Mouse (Mus musculus) lung, embryonic 15.5 days (tissue): ENCODE data around the gene Fgd6. TPM values are rescaled to one million over a fixed set of nuclear protein-coding genes. Genes with fewer than 3 reads are reported as not detected.

Experiments
- ATAC-seq: fragments of 200-750 bp; cut with Nextera tagmentation; 2 replicates; pipeline ENCODE4 v1.8.0; 2017; ENCODE audit warnings: moderate number of reproducible peaks, borderline replicate concordance; ENCODE audit not compliant: low FRiP score, low TSS enrichment; ENCODE audit errors: extremely low read depth
- H3K27ac ChIP-seq: fragments of 300-500 bp; sonication (generic); 2 replicates; pipeline ENCODE4 v1.5.1; 2015; ENCODE audit warnings: moderate library complexity, mild to moderate bottlenecking, inconsistent platforms
- H3K27me3 ChIP-seq: fragments of 300-500 bp; sonication (generic); 2 replicates; pipeline ENCODE4 v1.6.1; 2015; ENCODE audit warnings: inconsistent platforms
- H3K36me3 ChIP-seq: fragments of 300-500 bp; sonication (generic); 2 replicates; pipeline ENCODE4 v1.6.1; 2015; ENCODE audit warnings: inconsistent platforms
- H3K4me1 ChIP-seq: fragments of 300-500 bp; sonication (generic); 2 replicates; pipeline ENCODE4 v1.6.1; 2015; ENCODE audit warnings: inconsistent platforms
- H3K4me2 ChIP-seq: fragments of 300-500 bp; sonication (generic); 2 replicates; pipeline ENCODE4 v1.6.1; 2015; ENCODE audit warnings: inconsistent platforms, mild to moderate bottlenecking, moderate library complexity
- H3K4me3 ChIP-seq: fragments of 300-500 bp; sonication (generic); 2 replicates; pipeline ENCODE4 v1.5.1; 2015; ENCODE audit warnings: mild to moderate bottlenecking, inconsistent platforms
- H3K9ac ChIP-seq: fragments of 300-500 bp; sonication (generic); 2 replicates; pipeline ENCODE4 v1.6.1; 2015; ENCODE audit warnings: inconsistent platforms
- H3K9me3 ChIP-seq: fragments of 300-500 bp; sonication (generic); 2 replicates; pipeline ENCODE4 v1.6.1; 2016; ENCODE audit warnings: inconsistent platforms
- WGBS: fragments of 180-500 bp; shearing (Covaris S2); methylation state at CpG from one replicate; pipeline ENCODE4 v1.1.7; 2015; 5-methylcytosine and 5-hydroxymethylcytosine counted together
- polyA plus RNA-seq: library from polyadenylated mRNA; unstranded; fragments of >200 nt; fragmentation: Nextera tagmentation; extraction: Ambion mirVana; gene quantifications from 2 replicates; pipeline ENCODE4 v1.2.1, GENCODE M21; 2015

Gene Fgd6
- polyA plus RNA-seq, 1 experiment from 2014 or later, result 3.2 TPM

DNA sequence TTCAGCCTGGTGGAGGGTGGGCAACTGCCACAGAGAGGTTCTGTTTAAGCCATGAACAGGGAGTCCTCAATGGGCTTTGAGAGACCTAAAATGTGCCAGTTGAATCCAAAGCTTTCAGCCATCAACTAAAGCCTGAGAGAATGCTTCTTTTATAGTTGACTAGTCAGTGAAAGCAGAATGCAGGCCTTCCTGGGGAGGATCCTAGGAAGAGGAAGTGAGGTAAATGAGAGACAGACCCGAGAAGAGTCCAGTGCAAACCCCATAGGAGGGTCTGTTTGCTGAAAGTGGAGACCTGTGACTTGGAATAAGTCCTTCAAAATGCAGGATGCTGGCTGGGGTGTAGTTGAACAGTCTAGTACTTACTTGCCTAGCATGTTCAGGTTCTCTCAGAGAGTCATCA, 11.2 kb downstream of the Fgd6 start:
- 46% methylated on average over 1 of the region's 1 CpGs for WGBS
- no peaks in the 10 kb centered on the region for H3K9me3 ChIP-seq
- H3K36me3 ChIP-seq, result peaks cover 12% of the 10 kb centered on the region
- no peak overlapping the region for H3K9ac ChIP-seq
- H3K27ac ChIP-seq, result no peak overlapping the region
- H3K4me3 ChIP-seq, result no peak overlapping the region
- H3K4me1 ChIP-seq, result peaks cover 24% of the 10 kb centered on the region
- ATAC-seq, result no peak
- H3K4me2 ChIP-seq, result no peak overlapping the region
- no peaks in the 10 kb centered on the region for H3K27me3 ChIP-seq

DNA sequence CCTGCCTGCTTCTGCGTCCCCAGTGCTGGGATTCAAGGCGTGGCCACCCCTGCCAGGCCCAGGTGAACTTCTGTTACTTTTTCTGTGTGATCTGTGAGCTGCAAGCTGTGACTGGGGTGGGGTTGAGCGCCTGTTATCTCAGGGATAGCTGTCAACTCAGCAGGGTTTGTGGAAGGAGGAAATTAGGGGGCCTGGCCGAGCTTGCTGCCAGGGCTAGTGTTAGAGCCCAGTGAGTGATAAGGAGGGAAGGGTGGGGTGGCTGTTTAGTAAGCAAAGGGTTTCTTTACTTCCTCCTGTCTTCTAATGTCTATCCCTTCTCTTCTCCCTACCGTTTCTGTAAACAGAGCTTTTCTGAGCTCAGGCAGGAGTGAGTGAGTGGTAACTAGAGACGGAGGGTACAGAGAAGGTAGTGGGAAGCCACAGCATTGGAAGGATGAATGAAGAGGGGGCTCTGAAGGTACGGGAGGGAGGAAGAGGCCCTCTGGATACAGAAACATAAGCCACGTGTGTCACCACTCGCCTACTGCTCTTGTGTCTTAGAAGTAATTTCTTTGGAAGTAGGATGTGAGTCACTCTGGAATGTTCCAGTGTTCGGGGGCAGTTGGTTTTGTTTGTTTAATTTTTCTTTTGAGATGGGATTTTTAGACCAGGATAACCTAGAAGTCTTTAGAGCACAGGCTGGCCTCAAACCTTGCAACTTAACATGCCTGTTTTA, 12.2 kb downstream of the Fgd6 start:
- H3K36me3 ChIP-seq, result peaks cover 12% of the 10 kb centered on the region
- H3K9me3 ChIP-seq, result no peaks in the 10 kb centered on the region
- H3K4me3 ChIP-seq, result no peak overlapping the region
- H3K27me3 ChIP-seq, result no peaks in the 10 kb centered on the region
- peak overlapping the region; percentile 30 for H3K27ac ChIP-seq
- no peak overlapping the region for H3K9ac ChIP-seq
- H3K4me1 ChIP-seq, result peaks cover 24% of the 10 kb centered on the region
- H3K4me2 ChIP-seq, result no peak overlapping the region
- WGBS, result 33% methylated on average over 10 of the region's 10 CpGs
- ATAC-seq, result no peak

DNA sequence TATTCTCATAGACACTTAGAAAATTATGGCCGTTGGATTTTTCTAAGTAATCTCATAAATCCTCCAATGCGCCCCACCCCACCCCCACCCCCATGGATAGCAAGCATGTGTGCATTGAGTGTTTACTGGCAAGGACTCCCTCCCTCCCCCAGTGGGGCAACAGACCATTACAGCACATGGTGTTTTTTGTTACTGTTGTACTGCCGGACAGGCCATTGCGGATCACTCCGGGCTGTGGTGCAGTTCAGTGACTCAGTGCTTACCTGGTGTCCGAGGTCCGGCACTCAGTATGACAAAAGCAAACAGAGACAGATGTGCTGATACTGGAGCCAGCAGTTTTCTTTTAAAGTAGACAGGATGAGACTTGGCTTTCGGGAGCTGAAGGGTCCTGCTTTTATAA, 13.3 kb downstream of the Fgd6 start:
- Histone ChIP-seq H3K9ac (no peak overlapping the region), H3K9me3 (no peaks in the 10 kb centered on the region), H3K4me1 (peaks cover 33% of the 10 kb centered on the region), H3K36me3 (peaks cover 7% of the 10 kb centered on the region), H3K4me3 (no peak overlapping the region), H3K27ac (no peak overlapping the region), H3K4me2 (no peak overlapping the region), H3K27me3 (no peaks in the 10 kb centered on the region)
- WGBS, result 50% methylated on average over 8 of the region's 8 CpGs
- no peak for ATAC-seq

DNA sequence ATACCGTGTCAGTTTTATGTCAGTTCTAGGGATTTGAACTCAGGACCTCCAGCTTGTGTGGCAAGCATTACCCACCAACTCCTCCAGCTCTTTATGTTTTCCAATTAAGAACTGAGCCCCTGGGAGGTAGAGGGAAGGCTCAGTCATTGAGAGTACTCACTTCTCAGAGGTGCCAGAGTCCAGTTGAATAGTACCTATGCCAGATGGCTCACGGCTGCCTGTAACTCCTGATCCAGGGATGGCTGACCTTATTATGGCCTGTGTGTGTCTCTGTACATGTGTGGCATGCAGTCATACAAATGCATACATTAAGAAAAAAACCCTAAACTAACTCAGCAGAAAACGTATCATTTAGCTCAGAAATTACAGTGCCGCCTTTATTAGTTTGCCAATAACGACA, 14.9 kb downstream of the Fgd6 start:
- Histone ChIP-seq H3K36me3 (0 out of 2 replicates have a peak, but pooled peaks cover under 1% of the 10 kb centered on the region), H3K4me1 (peaks cover 33% of the 10 kb centered on the region), H3K27me3 (no peaks in the 10 kb centered on the region), H3K9ac (no peak overlapping the region), H3K9me3 (no peaks in the 10 kb centered on the region), H3K27ac (no peak overlapping the region), H3K4me2 (no peak overlapping the region), H3K4me3 (no peak overlapping the region)
- WGBS, result 92% methylated on average over 5 of the region's 5 CpGs
- no peak for ATAC-seq

DNA sequence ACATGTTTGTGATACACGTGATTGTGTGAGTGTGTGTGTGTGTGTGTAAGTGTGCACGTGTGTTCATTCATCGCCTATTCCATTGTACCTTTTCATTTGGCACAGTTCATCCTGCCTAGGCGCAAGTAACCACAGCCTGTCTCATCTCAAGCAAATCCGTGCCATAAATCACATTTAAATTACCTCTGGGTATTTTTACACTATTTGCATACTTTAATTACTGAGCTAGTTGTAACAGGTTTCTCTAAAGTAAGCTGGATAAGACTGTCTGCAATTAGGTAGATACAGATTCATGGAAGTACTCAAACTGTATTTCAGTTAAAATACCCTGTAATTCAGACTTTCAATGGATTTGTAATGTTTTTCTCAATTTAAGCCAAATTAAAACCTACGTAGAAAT, 20.7 kb downstream of the Fgd6 start:
- H3K9me3 ChIP-seq, result no peaks in the 10 kb centered on the region
- 88% methylated on average over 6 of the region's 6 CpGs for WGBS
- H3K27ac ChIP-seq, result no peak overlapping the region
- H3K4me1 ChIP-seq, result peaks cover 14% of the 10 kb centered on the region; the same call in 1 of the 2 replicates
- H3K9ac ChIP-seq, result no peak overlapping the region
- no peak overlapping the region for H3K4me3 ChIP-seq
- no peaks in the 10 kb centered on the region for H3K36me3 ChIP-seq
- ATAC-seq, result no peak
- no peaks in the 10 kb centered on the region for H3K27me3 ChIP-seq
- H3K4me2 ChIP-seq, result no peak overlapping the region

DNA sequence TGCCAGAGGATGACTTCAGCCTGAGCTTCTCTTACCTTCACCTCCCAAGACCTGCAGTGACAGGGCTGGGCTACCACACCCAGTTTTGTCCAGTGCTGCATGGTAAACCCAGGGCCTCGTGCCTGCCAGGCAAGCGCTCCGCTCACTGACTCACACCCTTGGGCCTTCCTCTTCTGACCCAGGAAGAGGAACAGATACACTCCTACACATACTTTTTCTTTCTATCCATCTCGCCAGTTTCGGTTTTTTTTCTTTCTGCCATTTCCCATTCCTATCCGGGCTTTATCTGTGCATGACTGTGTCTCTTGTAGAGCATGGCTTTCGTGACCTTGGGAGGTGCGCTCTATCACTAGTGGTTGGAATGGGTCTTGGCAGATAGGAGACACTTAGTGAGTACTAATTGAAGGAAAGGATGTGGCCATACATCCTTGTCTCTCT, 23.8 kb downstream of the Fgd6 start:
- H3K4me1 ChIP-seq, result 0 out of 2 replicates have a peak, but pooled peaks cover 5% of the 10 kb centered on the region
- H3K9ac ChIP-seq, result no peak overlapping the region
- ATAC-seq, result no peak
- 84% methylated on average over 8 of the region's 8 CpGs for whole genome bisulfite sequencing
- H3K4me2 ChIP-seq, result no peak overlapping the region
- H3K4me3 ChIP-seq, result no peak overlapping the region
- H3K27ac ChIP-seq, result no peak overlapping the region
- no peaks in the 10 kb centered on the region for H3K27me3 ChIP-seq
- H3K36me3 ChIP-seq, result no peaks in the 10 kb centered on the region
- no peaks in the 10 kb centered on the region for H3K9me3 ChIP-seq

DNA sequence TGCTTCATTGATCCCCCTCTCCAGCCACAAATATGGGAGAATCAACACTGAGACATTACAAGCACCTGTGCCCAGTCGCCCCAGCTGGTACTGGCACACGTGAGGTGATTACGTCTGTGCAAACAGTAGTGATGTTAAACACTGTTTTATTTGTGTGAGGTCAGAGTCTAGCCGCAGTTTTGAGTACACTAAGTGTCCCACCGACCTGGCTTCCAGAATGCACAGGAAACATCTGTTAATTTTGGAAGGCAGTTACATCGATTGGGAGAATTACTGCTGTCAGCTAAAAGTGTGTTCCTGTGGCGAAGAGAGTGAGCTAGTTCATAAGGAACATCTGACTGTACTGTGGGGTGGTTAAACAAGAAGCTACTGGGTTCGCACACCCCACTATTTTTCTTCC, 24.4 kb downstream of the Fgd6 start:
- Histone ChIP-seq H3K4me1 (0 out of 2 replicates have a peak, but pooled peaks cover 5% of the 10 kb centered on the region), H3K9me3 (no peaks in the 10 kb centered on the region), H3K4me3 (no peak overlapping the region), H3K27ac (no peak overlapping the region), H3K9ac (no peak overlapping the region), H3K36me3 (no peaks in the 10 kb centered on the region), H3K4me2 (no peak overlapping the region), H3K27me3 (no peaks in the 10 kb centered on the region)
- ATAC-seq, result no peak
- 51% methylated on average over 8 of the region's 8 CpGs for WGBS

DNA sequence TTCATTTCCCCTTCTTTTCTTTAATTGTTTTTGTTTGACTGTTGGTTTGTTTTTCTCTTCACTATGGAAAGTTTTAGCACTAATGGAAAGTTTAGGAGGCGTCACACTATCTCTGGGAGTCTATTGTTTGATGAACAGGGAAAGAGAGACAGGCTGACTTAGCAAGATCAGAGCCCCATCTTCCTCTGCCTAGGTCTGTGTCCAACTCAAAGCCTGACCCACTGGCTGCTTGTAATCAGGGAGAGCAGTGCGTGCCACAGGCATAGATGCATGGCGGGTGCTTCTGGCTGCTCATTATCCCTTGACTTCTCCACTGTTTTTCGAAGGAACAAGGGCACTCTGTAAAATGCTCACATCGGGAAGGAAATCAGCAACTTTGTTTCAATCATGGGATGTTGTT, 26.6 kb downstream of the Fgd6 start:
- Histone ChIP-seq H3K4me1 (0 out of 2 replicates have a peak, but pooled peaks cover 5% of the 10 kb centered on the region), H3K36me3 (no peaks in the 10 kb centered on the region), H3K27ac (no peak overlapping the region), H3K9me3 (no peaks in the 10 kb centered on the region), H3K4me2 (no peak overlapping the region), H3K4me3 (no peak overlapping the region), H3K27me3 (no peaks in the 10 kb centered on the region), H3K9ac (no peak overlapping the region)
- WGBS, result 73% methylated on average over 5 of the region's 5 CpGs
- ATAC-seq, result no peak

DNA sequence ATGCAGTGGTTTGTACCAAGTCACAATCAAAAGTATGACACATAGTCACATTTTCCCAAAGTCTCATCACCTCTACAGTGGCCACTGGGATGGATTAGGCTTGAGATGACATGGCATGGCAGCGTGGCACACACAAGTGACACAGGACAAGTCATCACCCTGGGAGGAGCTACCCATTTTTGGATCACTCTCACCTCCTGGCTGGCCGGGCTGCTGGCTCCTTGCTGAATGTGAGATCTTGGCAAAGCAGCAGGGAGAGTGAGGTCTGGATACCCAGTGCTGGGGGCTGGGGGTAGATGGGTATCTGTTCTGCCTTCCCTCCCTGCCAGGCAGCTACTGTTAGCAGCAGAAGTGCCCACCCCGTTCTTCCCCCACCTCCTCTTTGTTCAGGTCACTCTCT, 31.1 kb downstream of the Fgd6 start:
- Histone ChIP-seq H3K27ac (no peak overlapping the region), H3K4me1 (peaks cover under 1% of the 10 kb centered on the region; the same call in 1 of the 2 replicates), H3K27me3 (no peaks in the 10 kb centered on the region), H3K9ac (no peak overlapping the region), H3K9me3 (no peaks in the 10 kb centered on the region), H3K4me3 (no peak overlapping the region), H3K36me3 (no peaks in the 10 kb centered on the region), H3K4me2 (no peak overlapping the region)
- no peak for ATAC-seq
- WGBS, result 54% methylated on average over 3 of the region's 3 CpGs

DNA sequence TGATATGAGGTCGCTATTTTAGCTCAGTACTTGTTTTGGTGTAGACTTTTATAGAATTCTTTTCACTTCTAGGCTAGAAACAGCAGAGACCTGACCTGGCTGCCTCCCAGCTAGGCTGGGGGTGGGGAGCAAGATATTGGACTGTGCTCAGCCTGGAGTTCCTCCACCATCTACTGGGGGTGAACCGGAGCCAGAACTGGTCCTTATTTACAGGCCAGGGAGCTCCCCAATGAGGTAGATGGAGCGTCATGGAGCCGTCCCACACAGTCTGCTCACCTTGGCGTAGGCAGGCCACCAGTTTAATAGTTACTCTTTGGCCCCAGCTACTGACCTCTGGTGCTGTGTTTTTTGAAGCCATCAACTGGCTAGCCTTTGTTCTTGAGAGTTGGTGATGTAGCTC, 32.9 kb downstream of the Fgd6 start:
- no peaks in the 10 kb centered on the region for H3K27me3 ChIP-seq
- no peak for ATAC-seq
- H3K4me1 ChIP-seq, result peaks cover 13% of the 10 kb centered on the region
- no peaks in the 10 kb centered on the region for H3K9me3 ChIP-seq
- no peak overlapping the region for H3K4me2 ChIP-seq
- WGBS, result 83% methylated on average over 5 of the region's 5 CpGs
- no peak overlapping the region for H3K27ac ChIP-seq
- no peaks in the 10 kb centered on the region for H3K36me3 ChIP-seq
- no peak overlapping the region for H3K4me3 ChIP-seq
- no peak overlapping the region for H3K9ac ChIP-seq

DNA sequence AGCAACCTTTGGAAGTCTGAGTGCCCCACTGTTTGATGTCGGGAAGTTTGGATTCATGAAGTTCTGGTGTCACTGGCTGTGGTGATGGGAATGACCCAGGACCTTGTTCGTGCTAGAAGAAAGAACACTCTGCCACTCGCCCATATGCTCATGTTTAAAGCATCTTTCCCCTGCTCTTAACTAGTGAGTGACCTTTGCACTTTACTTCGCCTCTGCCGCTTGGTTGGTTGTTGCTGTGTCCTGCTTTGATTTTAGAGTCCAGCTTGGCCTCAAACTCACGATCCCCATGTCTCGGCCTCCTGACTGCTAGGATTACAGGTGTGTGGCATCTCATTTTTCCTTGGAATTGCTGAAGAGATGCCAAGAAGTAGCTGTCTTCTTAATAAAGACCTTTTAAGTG, 35.8 kb downstream of the Fgd6 start:
- ATAC-seq, result no peak
- Histone ChIP-seq H3K4me3 (no peak overlapping the region), H3K27me3 (no peaks in the 10 kb centered on the region), H3K9me3 (no peaks in the 10 kb centered on the region), H3K4me2 (no peak overlapping the region), H3K9ac (no peak overlapping the region), H3K27ac (no peak overlapping the region), H3K4me1 (peaks cover 13% of the 10 kb centered on the region), H3K36me3 (no peaks in the 10 kb centered on the region)
- WGBS, result 73% methylated on average over 7 of the region's 7 CpGs

DNA sequence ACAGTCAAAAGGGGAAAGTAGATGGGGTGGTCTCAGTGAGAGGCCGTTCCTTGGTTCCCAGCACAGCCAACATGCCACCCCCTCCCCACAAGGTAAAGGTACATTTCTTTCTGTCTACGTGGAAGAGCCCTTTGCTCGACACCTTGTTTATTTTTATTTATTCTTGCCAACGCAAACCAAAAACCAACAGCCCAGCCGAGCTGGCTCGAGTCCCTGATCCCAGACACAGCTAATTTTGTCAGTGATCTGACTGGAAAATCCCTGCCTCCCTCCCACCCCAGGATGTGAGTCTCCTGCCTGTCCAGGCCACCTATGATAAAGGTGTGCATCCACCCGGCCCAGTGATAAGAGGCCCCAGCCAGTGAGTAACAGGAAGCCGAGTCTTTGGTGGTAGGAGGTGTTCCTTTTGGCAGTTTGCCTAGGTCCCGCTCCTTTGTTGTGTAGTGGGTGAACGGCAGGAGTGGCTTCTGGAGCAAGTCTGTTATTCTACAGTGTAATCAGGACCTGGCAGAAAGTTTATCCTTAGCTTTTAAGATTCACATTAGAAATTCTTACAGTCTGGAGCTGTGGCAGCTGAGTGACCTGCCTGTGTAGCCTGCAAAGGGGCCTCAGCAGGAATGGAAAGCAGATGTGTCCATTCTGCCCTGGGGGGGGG, 36.6 kb downstream of the Fgd6 start:
- Histone ChIP-seq H3K9me3 (no peaks in the 10 kb centered on the region), H3K9ac (no peak overlapping the region)

More for the DNA sequence above, 36.6 kb downstream of the Fgd6 start:
- H3K27ac ChIP-seq, result peak overlapping the region; percentile 46; the same call in 1 of the 2 replicates
- no peak overlapping the region for H3K4me2 ChIP-seq
- peaks cover 13% of the 10 kb centered on the region for H3K4me1 ChIP-seq
- ATAC-seq, result peak; percentile 52; the same call in 1 of the 2 replicates
- no peaks in the 10 kb centered on the region for H3K27me3 ChIP-seq
- no peaks in the 10 kb centered on the region for H3K36me3 ChIP-seq
- WGBS, result 22% methylated on average over 10 of the region's 10 CpGs
- no peak overlapping the region for H3K4me3 ChIP-seq
